Mouse (Mus musculus) hindbrain, embryonic 12.5 days (tissue): Measurements from ENCODE around the gene Dcaf10. TPM values are rescaled to one million over a fixed set of nuclear protein-coding genes. Genes with fewer than 3 reads are reported as not detected.
A peak's percentile ranks its signal among the peaks of the same experiment; 100 is the strongest.

Source experiments
- ATAC-seq: fragments of 200-750 bp; cut with Nextera tagmentation; 2 replicates; pipeline ENCODE4 v1.8.0; 2017; ENCODE audit warnings: moderate TSS enrichment; ENCODE audit not compliant: low FRiP score
- H3K27ac ChIP-seq: fragments of 300-500 bp; sonication (generic); 2 replicates; pipeline ENCODE4 v1.5.1; 2016; ENCODE audit warnings: mild to moderate bottlenecking
- H3K27me3 ChIP-seq: fragments of 300-500 bp; sonication (generic); 2 replicates; pipeline ENCODE4 v1.6.1; 2016; ENCODE audit warnings: mild to moderate bottlenecking
- H3K36me3 ChIP-seq: fragments of 300-500 bp; sonication (generic); 2 replicates; pipeline ENCODE4 v1.6.1; 2016; ENCODE audit warnings: mild to moderate bottlenecking
- H3K4me1 ChIP-seq: fragments of 300-500 bp; sonication (generic); 2 replicates; pipeline ENCODE4 v1.6.1; 2016
- H3K4me2 ChIP-seq: fragments of 300-500 bp; sonication (generic); replicated peaks from 2 replicates; pipeline ENCODE4 v1.6.1; 2016; ENCODE audit warnings: mild to moderate bottlenecking
- H3K4me3 ChIP-seq: fragments of 300-500 bp; sonication (generic); 2 replicates; pipeline ENCODE4 v1.5.1; 2016; ENCODE audit warnings: mild to moderate bottlenecking
- H3K9ac ChIP-seq: fragments of 300-500 bp; sonication (generic); 2 replicates; pipeline ENCODE4 v1.6.1; 2016; ENCODE audit warnings: mild to moderate bottlenecking, moderate library complexity
- H3K9me3 ChIP-seq: fragments of 300-500 bp; sonication (generic); replicated peaks from 2 replicates; pipeline ENCODE4 v1.6.1; 2016; ENCODE audit warnings: mild to moderate bottlenecking
- WGBS: fragments of 180-500 bp; shearing (Covaris S2); methylation state at CpG from one replicate; pipeline ENCODE4 v1.1.7; 2016; 5-methylcytosine and 5-hydroxymethylcytosine counted together
- polyA plus RNA-seq: library from polyadenylated mRNA; unstranded; fragments of >200 nt; fragmentation: Nextera tagmentation; extraction: Ambion mirVana; gene quantifications from 2 replicates; pipeline ENCODE4 v1.2.1, GENCODE M21; 2016

Gene Dcaf10
- 16.7 and 18.8 TPM in 2 replicates for polyA plus RNA-seq

DNA sequence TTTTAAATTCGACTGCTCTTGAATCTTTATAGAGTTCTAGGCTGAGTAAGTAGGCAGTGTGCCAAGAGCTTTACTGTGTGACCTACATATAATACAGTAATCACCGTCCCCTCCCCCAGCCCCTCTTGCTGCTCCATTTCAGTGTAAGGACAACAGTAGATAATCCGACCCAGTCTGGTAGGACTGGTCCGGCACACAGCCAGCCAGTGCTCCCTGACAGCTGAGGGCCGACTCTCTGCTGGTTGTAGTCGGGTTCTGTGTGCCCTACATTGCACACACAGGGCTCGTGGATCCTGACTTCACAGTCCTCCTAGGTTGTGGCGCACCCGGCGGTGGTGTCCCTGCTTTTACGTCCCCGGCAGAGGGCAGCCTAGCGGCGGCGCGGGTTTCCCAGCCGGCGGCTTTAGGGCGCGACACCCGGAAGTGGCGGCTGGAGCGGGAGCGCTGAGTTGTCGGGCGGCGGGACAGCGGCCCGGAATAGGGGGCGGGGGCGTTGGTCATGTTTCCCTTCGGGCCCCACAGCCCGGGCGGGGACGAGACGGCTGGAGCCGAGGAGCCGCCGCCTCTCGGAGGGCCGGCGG, at the start of gene Dcaf10:
Gene Dcaf10 (plus strand): TSS at position 433 of the 581 bp plus-strand sequence.
- 2% methylated on average over 32 of the region's 42 CpGs for WGBS

GRCm38 (mm10) chr4:45296662-45297564, 45.0 kb upstream of the Dcaf10 start, which contains the start of gene Trmt10b:
TSS of gene Trmt10b (plus strand) at chr4:45297127.
- Histone ChIP-seq H3K27ac (no peak within 1 kb of the TSS), H3K36me3 (peaks cover 14% of the 10 kb centered on the region), H3K27me3 (no peaks in the 10 kb centered on the region), H3K4me3 (peak within 1 kb of the TSS; percentile 75), H3K9ac (peak within 1 kb of the TSS; percentile 65), H3K9me3 (no peaks in the 10 kb centered on the region), H3K4me2 (peak within 1 kb of the TSS; percentile 82), H3K4me1 (peaks cover 6% of the 10 kb centered on the region)
- peak; percentile 88 for ATAC-seq
- WGBS, result 25% methylated on average over 27 of the region's 27 CpGs

More for the DNA sequence above, at the start of gene Dcaf10:
- Histone ChIP-seq H3K9ac (peak within 1 kb of the TSS; percentile 94), H3K4me3 (peak within 1 kb of the TSS; percentile 91), H3K9me3 (no peaks in the 10 kb centered on the region), H3K4me2 (peak within 1 kb of the TSS; percentile 78), H3K27ac (peak within 1 kb of the TSS; percentile 91), H3K36me3 (peaks cover 5% of the 10 kb centered on the region), H3K27me3 (no peaks in the 10 kb centered on the region; the same call in 1 of the 2 replicates), H3K4me1 (peaks cover 23% of the 10 kb centered on the region)
- ATAC-seq, result peak; percentile 93

DNA sequence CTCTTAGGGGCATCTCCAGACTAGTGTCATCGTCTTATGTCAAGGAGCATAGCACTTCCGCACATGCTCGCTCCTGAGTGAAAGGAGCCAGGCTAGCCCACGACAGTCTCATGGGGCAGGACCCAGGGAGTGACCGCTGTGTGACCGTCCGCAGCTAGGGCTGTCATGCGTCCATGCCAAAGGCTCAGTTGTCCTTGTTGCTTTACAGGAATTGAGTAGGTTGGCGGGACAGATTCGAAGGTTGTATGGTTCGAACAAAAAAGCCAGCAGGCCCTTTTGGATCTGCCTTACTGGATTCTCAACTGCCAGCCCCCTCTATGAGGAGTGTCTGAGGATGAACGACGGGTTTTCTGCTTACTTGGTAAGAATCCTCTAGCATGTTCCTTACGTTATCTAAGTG, 36.4 kb upstream of the Dcaf10 start:
- ATAC-seq, result no peak
- no peak overlapping the region for H3K27ac ChIP-seq
- WGBS, result 98% methylated on average over 14 of the region's 14 CpGs
- no peak overlapping the region for H3K4me3 ChIP-seq
- H3K4me1 ChIP-seq, result no peaks in the 10 kb centered on the region
- H3K4me2 ChIP-seq, result no peak overlapping the region
- peaks cover 73% of the 10 kb centered on the region for H3K36me3 ChIP-seq
- H3K9ac ChIP-seq, result no peak overlapping the region
- no peaks in the 10 kb centered on the region for H3K27me3 ChIP-seq
- H3K9me3 ChIP-seq, result no peaks in the 10 kb centered on the region

DNA sequence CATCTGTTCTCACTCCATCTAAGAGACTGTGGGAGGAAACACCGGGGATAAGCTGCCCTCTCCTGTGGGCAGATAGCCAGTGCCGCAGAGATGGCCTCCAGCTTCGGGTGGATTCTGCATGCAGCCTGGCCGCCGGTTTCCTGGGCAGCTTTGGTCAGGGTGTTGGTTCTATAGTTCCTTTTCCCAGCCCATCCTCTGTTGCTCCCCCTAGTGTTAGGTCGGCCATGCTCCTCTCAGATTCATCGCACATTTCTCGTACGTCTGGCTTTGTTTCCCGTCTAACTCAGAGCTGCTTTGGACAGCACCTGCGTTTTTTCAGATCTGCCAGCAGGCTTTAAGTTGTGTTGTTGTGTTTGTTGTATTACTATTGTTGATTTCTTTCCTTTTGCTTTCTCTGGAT, 33.9 kb upstream of the Dcaf10 start:
- H3K4me1 ChIP-seq, result no peaks in the 10 kb centered on the region
- no peak overlapping the region for H3K4me2 ChIP-seq
- no peak for ATAC-seq
- peaks cover 60% of the 10 kb centered on the region for H3K36me3 ChIP-seq
- no peak overlapping the region for H3K4me3 ChIP-seq
- no peak overlapping the region for H3K9ac ChIP-seq
- no peaks in the 10 kb centered on the region for H3K27me3 ChIP-seq
- H3K27ac ChIP-seq, result no peak overlapping the region
- 31% methylated on average over 11 of the region's 11 CpGs for WGBS
- no peaks in the 10 kb centered on the region for H3K9me3 ChIP-seq

DNA sequence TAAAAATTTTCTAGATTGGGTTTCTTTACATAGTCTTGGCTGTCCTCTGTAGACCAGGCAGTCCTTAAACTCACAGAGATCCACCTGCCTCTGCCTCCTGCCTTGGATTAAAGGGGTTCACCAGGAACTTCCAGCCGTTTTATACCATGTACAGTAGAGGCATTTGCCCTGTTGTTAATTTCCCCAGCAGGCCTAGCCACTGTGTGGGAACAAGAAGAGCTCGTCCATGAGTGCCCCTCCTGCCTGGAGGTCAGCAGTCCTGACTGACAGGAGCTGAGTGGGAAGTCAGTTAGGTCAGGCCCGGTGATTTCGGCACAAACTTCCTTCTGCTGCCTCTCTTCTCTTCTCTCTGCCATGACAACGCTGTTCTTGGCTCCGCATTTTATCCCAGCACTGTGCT, 33.3 kb upstream of the Dcaf10 start:
- Histone ChIP-seq H3K4me3 (no peak overlapping the region), H3K4me2 (no peak overlapping the region), H3K9ac (no peak overlapping the region), H3K36me3 (peaks cover 57% of the 10 kb centered on the region), H3K4me1 (no peaks in the 10 kb centered on the region), H3K27ac (no peak overlapping the region), H3K27me3 (no peaks in the 10 kb centered on the region), H3K9me3 (no peaks in the 10 kb centered on the region)
- no peak for ATAC-seq
- WGBS, result 87% methylated on average over 6 of the region's 6 CpGs

GRCm38 (mm10) chr4:45311056-45311455, 30.8 kb upstream of the Dcaf10 start:
- H3K4me1 ChIP-seq, result no peaks in the 10 kb centered on the region
- no peak overlapping the region for H3K9ac ChIP-seq
- H3K27me3 ChIP-seq, result no peaks in the 10 kb centered on the region
- H3K4me2 ChIP-seq, result no peak overlapping the region
- ATAC-seq, result no peak
- H3K4me3 ChIP-seq, result no peak overlapping the region
- H3K36me3 ChIP-seq, result peaks cover 57% of the 10 kb centered on the region
- 96% methylated on average over 2 of the region's 2 CpGs for WGBS
- H3K27ac ChIP-seq, result no peak overlapping the region
- H3K9me3 ChIP-seq, result no peaks in the 10 kb centered on the region

GRCm38 (mm10) chr4:45320159-45320816, 21.6 kb upstream of the Dcaf10 start:
- peak overlapping the region; percentile 85 for H3K9ac ChIP-seq
- under 1% methylated on average over 56 of the region's 56 CpGs for WGBS
- ATAC-seq, result peak; percentile 84
- H3K36me3 ChIP-seq, result peaks cover 26% of the 10 kb centered on the region
- no peaks in the 10 kb centered on the region for H3K9me3 ChIP-seq
- H3K27ac ChIP-seq, result peak overlapping the region; percentile 85
- H3K4me1 ChIP-seq, result peaks cover 16% of the 10 kb centered on the region
- H3K4me2 ChIP-seq, result peak overlapping the region; percentile 64
- peaks cover 29% of the 10 kb centered on the region for H3K27me3 ChIP-seq
- peak overlapping the region; percentile 85 for H3K4me3 ChIP-seq

DNA sequence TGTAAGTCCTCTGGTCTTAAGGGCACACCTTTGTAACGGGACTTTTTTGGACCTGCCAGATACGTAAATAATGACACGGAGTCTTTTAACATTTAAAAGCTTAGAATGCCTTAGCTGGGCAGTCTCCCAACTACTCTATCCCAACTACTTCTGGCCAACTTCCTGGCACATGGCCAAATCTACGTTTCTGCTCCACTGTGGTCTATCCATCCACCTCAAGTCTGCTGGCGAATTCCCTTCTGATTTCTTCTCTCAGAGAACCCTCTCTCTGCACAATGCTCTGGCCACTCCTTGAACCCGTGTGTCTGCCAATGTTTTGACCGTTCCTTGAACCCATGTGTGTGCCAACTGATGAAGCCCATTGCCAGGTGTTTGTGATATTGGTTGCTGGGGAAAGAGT, 10.8 kb upstream of the Dcaf10 start:
- ATAC-seq, result no peak
- Histone ChIP-seq H3K27me3 (peaks cover 5% of the 10 kb centered on the region; the same call in 1 of the 2 replicates), H3K9ac (no peak overlapping the region), H3K4me2 (no peak overlapping the region), H3K9me3 (no peaks in the 10 kb centered on the region), H3K4me3 (no peak overlapping the region), H3K36me3 (no peaks in the 10 kb centered on the region), H3K27ac (no peak overlapping the region), H3K4me1 (no peaks in the 10 kb centered on the region)
- 90% methylated on average over 7 of the region's 7 CpGs for WGBS

GRCm38 (mm10) chr4:45332466-45332865, 9.4 kb upstream of the Dcaf10 start:
- no peak overlapping the region for H3K4me3 ChIP-seq
- H3K27ac ChIP-seq, result no peak overlapping the region
- no peaks in the 10 kb centered on the region for H3K9me3 ChIP-seq
- H3K9ac ChIP-seq, result no peak overlapping the region
- 74% methylated on average over 3 of the region's 3 CpGs for WGBS
- no peak overlapping the region for H3K4me2 ChIP-seq
- peaks cover 4% of the 10 kb centered on the region; the same call in 1 of the 2 replicates for H3K27me3 ChIP-seq
- no peaks in the 10 kb centered on the region for H3K36me3 ChIP-seq
- no peak for ATAC-seq
- H3K4me1 ChIP-seq, result no peaks in the 10 kb centered on the region

- Histone ChIP-seq H3K9ac (peak overlapping the region; percentile 94; the same call in 1 of the 2 replicates), H3K27ac (peak overlapping the region; percentile 91), H3K4me2 (peak overlapping the region; percentile 78), H3K36me3 (peaks cover 3% of the 10 kb centered on the region), H3K4me3 (peak overlapping the region; percentile 91), H3K27me3 (no peaks in the 10 kb centered on the region; the same call in 1 of the 2 replicates), H3K9me3 (no peaks in the 10 kb centered on the region), H3K4me1 (peaks cover 23% of the 10 kb centered on the region)
- WGBS, result 62% methylated on average over 9 of the region's 9 CpGs
- peak; percentile 14; the same call in 1 of the 2 replicates for ATAC-seq
These were observed 675 bp upstream of the Dcaf10 start for GRCm38 (mm10) chr4:45341226-45341625.

DNA sequence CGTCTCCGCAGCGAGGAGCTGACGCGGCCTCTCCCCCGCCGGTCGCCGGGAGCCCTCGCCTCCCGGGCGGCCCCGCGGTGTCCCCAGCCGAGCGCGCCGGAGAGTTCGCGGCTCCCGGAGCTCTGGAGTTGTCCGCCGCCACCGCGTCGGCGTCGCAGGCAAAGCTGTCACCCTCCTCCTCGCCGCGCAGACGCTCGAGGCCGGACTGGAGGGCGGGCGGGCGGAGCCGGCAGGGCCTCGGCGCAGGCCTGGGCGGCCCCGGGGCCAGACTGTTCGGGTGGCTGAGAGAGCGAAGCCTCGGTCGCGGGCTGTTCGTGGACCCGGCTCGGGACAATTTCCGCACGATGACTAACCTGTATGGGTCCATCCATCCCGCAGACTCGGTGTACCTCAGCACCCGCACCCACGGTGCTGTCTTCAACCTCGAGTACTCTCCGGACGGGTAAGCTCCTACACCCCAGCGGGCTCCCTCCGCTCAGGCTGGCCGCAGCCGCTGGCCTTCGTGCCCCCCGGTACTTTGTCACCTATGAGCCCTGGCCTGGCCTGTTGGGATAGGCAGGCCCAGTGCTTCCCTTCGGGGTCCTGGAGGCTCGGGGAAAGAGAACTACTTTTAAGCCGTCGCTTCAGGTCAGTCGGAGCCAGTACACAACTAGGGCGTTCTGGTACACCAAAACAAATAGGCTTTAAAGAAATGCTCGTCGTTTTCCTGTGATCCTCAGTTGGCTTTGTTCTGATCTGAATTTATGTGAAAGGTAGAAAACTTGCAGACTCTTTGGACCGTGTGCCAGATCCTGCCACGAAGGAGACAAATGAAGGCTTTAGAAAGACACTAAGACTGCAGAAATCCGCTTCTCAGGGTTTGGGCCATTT, 620 bp downstream of the Dcaf10 start, which contains the start of gene Exosc3:
Gene Exosc3 (minus strand): TSS at position 447 of the 870 bp plus-strand sequence.
- Histone ChIP-seq H3K27ac (peak within 1 kb of the TSS; percentile 91), H3K36me3 (peaks cover 5% of the 10 kb centered on the region), H3K27me3 (no peaks in the 10 kb centered on the region; the same call in 1 of the 2 replicates), H3K4me1 (peaks cover 23% of the 10 kb centered on the region), H3K4me3 (peak within 1 kb of the TSS; percentile 91), H3K9ac (peak within 1 kb of the TSS; percentile 94), H3K4me2 (peak within 1 kb of the TSS; percentile 78), H3K9me3 (no peaks in the 10 kb centered on the region)
- ATAC-seq, result peak; percentile 86
- 1% methylated on average over 70 of the region's 76 CpGs for WGBS
